Mouse (Mus musculus) hindbrain, postnatal 0 days (tissue): ENCODE results near the gene Eif5. TPM values are rescaled to one million over a fixed set of nuclear protein-coding genes. Genes with fewer than 3 reads are reported as not detected.
"Not testable (repeated sequence)": the region's sequence is repeated elsewhere in the genome, so short reads cannot be mapped to it uniquely, and the experiment has no call there.

Experiments
- ATAC-seq: fragments of 200-750 bp; cut with Nextera tagmentation; 2 replicates; pipeline ENCODE4 v1.8.0; 2017; ENCODE audit warnings: mild to moderate bottlenecking, moderate TSS enrichment, moderate library complexity
- DNase-seq: peaks from one replicate; pipeline ENCODE4 v3.0.0-alpha.2; 2015; ENCODE audit warnings: low spot score
- H3K27ac ChIP-seq: fragments of 300-500 bp; sonication (generic); 2 replicates; pipeline ENCODE4 v1.5.1; 2014; ENCODE audit warnings: mild to moderate bottlenecking
- H3K27me3 ChIP-seq: fragments of 300-500 bp; sonication (generic); 2 replicates; pipeline ENCODE4 v1.6.1; 2014; ENCODE audit warnings: low read length, mixed read lengths; ENCODE audit not compliant: insufficient read depth
- H3K36me3 ChIP-seq: fragments of 300-500 bp; sonication (generic); 2 replicates; pipeline ENCODE4 v1.6.1; 2014; ENCODE audit warnings: low read length, mixed read lengths; ENCODE audit not compliant: insufficient read depth
- H3K4me1 ChIP-seq: fragments of 300-500 bp; sonication (generic); 2 replicates; pipeline ENCODE4 v1.6.1; 2014; ENCODE audit warnings: antibody characterized with exemption, low read length, mixed read lengths; ENCODE audit not compliant: insufficient read depth
- H3K4me2 ChIP-seq: fragments of 300-500 bp; sonication (generic); 2 replicates; pipeline ENCODE4 v1.6.1; 2014; ENCODE audit warnings: low read depth, mild to moderate bottlenecking, low read length, moderate library complexity, mixed read lengths
- H3K4me3 ChIP-seq: fragments of 300-500 bp; sonication (generic); 2 replicates; pipeline ENCODE4 v1.5.1; 2014; ENCODE audit warnings: low read length
- H3K9ac ChIP-seq: fragments of 300-500 bp; sonication (generic); replicated peaks from 2 replicates; pipeline ENCODE4 v1.6.1; 2014; ENCODE audit warnings: mild to moderate bottlenecking, low read length, moderate library complexity, mixed read lengths
- H3K9me3 ChIP-seq: fragments of 300-500 bp; sonication (generic); 2 replicates; pipeline ENCODE4 v1.6.1; 2016; ENCODE audit warnings: low read length, mixed read lengths
- CTCF ChIP-seq: IDR thresholded peaks from 2 replicates; pipeline ENCODE4 v1.5.1; 2016; ENCODE audit warnings: antibody characterized with exemption, control low read depth, low read depth
- WGBS: fragments of 180-500 bp; shearing (Covaris S2); extraction: QIAGEN DNeasy Blood & Tissue Kit; methylation state at CpG from one replicate; pipeline ENCODE4 v1.1.7; 2014; 5-methylcytosine and 5-hydroxymethylcytosine counted together
- polyA plus RNA-seq: library from polyadenylated mRNA; unstranded; fragments of >200 nt; fragmentation: Nextera tagmentation; extraction: Ambion mirVana; gene quantifications from 2 replicates; pipeline ENCODE4 v1.2.1, GENCODE M21; 2015
- total RNA-seq: library from RNA; depleted of rRNA; stranded (reverse); fragments of >200 nt; gene quantifications from 2 replicates; pipeline ENCODE4 v1.2.3, GENCODE M21; 2014

Gene Eif5
- total and polyA plus RNA-seq, 2 experiments from 2014 or later = 197 to 576 TPM

DNA sequence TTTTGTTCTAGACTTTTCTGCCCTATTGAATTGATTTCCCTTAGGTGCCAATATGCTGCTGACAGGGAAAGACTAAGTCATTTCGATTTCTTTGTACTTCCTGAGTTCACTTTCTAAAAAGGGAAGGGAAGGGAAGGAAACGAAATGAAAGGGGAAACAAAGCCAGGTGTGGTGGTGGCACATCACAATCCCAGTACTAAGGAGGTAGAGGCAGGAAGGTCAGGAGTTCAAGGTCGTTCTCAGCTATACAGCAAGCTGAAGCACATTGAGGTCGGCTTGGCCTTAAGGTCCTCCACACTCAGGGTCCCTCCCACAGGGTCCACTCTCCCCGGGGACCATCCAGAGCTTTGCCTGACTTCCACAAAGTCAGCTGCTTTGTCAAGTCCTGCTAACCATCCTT lies 34.2 kb upstream of the Eif5 start:
- H3K9me3 ChIP-seq = no peaks in the 10 kb centered on the region
- H3K36me3 ChIP-seq = no peaks in the 10 kb centered on the region
- no peak overlapping the region for H3K27ac ChIP-seq
- H3K4me1 ChIP-seq = no peaks in the 10 kb centered on the region
- no peaks in the 10 kb centered on the region for H3K27me3 ChIP-seq
- WGBS = 73% methylated on average over 5 of the region's 5 CpGs
- no peak overlapping the region for H3K4me2 ChIP-seq
- no peak overlapping the region for H3K9ac ChIP-seq
- no peak for TF ChIP-seq CTCF
- no peak overlapping the region for H3K4me3 ChIP-seq
- ATAC-seq (no peak), DNase-seq (no peak)

GRCm38 (mm10) chr12:111504904-111505303 lies 32.9 kb upstream of the Eif5 start:
- Histone ChIP-seq H3K9ac (peak overlapping the region; percentile 33), H3K9me3 (no peaks in the 10 kb centered on the region), H3K27ac (peak overlapping the region; percentile 51; the same call in 1 of the 2 replicates), H3K4me1 (no peaks in the 10 kb centered on the region), H3K27me3 (no peaks in the 10 kb centered on the region), H3K36me3 (no peaks in the 10 kb centered on the region), H3K4me2 (peak overlapping the region; percentile 50), H3K4me3 (peak overlapping the region; percentile 28)
- DNase-seq = peak; percentile 96
- peak; percentile 86 for ATAC-seq
- WGBS = 2% methylated on average over 12 of the region's 12 CpGs
- peak; percentile 98 for TF ChIP-seq CTCF

DNA sequence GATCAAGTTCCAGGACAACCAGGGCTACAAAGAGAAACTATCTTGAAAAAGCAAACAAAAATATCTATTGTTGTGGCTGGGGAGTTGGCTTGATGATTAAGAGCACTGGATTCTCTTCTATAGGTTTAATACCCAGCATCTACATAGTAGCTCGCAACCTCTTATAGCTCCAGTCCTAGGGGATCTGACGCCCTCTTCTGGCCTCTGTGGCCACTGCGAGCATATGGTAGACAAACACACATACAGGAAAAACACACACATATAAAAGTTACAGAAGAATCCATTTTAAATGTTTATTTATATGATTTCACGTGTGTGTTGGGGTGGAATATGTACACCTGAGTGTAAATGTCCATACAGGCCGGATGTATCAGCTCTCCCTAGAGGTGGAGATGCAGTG lies 30.8 kb upstream of the Eif5 start:
- no peak for DNase-seq
- TF ChIP-seq CTCF = no peak
- H3K27me3 ChIP-seq = no peaks in the 10 kb centered on the region
- WGBS = 61% methylated on average over 5 of the region's 5 CpGs
- H3K27ac ChIP-seq = no peak overlapping the region
- ATAC-seq = no peak
- H3K9me3 ChIP-seq = no peaks in the 10 kb centered on the region
- no peak overlapping the region for H3K4me3 ChIP-seq
- no peaks in the 10 kb centered on the region for H3K4me1 ChIP-seq
- no peaks in the 10 kb centered on the region for H3K36me3 ChIP-seq
- H3K9ac ChIP-seq = no peak overlapping the region
- no peak overlapping the region for H3K4me2 ChIP-seq

DNA sequence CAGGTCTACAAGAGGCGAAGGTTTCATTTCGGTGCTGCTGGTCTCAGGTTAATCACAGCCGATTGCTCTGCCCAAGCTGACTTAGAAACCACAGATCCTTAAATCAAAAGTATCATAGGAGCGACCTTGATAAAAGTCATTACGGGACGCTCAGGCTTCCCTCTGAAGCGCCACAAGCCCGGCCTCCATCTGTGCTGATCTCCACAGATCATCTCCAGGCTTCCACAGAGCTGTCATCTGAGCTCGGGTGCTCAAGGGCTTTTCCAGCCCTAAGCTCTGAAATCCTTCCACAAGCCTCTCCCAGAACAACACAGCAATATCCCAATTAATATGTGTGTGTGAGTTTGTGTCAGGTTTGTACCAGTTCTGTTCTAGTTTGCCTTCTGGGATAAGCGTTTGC lies 29.9 kb upstream of the Eif5 start:
- Histone ChIP-seq H3K4me1 (no peaks in the 10 kb centered on the region), H3K36me3 (no peaks in the 10 kb centered on the region), H3K27me3 (no peaks in the 10 kb centered on the region), H3K27ac (no peak overlapping the region), H3K9ac (no peak overlapping the region), H3K4me2 (no peak overlapping the region), H3K9me3 (no peaks in the 10 kb centered on the region), H3K4me3 (no peak overlapping the region)
- 91% methylated on average over 10 of the region's 10 CpGs for WGBS
- no peak for ATAC-seq
- no peak for DNase-seq
- TF ChIP-seq CTCF = no peak

DNA sequence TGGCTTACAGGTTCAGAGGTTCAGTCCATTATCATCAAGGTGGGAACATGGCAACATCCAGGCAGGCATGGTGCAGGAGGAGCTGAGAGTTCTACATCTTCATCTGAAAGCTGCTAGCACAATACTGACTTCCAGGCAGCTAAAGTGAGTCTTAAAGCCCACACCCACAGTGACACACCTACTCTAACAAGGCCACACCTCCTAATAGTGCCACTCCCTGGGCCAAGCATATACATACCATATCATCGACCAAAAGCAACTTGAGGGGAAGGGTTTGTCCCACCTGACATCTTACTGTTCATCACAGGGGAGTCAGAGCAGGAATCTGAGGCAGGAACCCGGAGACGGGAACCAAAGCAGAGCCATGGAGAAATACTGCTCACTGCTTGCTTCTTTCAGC lies 29.4 kb upstream of the Eif5 start:
- not testable (repeated sequence) for ATAC-seq, H3K4me1 ChIP-seq, H3K27ac ChIP-seq, DNase-seq, H3K9me3 ChIP-seq, H3K9ac ChIP-seq, H3K4me2 ChIP-seq, H3K4me3 ChIP-seq, H3K27me3 ChIP-seq, H3K36me3 ChIP-seq
- WGBS = 74% methylated on average over 3 of the region's 3 CpGs

DNA sequence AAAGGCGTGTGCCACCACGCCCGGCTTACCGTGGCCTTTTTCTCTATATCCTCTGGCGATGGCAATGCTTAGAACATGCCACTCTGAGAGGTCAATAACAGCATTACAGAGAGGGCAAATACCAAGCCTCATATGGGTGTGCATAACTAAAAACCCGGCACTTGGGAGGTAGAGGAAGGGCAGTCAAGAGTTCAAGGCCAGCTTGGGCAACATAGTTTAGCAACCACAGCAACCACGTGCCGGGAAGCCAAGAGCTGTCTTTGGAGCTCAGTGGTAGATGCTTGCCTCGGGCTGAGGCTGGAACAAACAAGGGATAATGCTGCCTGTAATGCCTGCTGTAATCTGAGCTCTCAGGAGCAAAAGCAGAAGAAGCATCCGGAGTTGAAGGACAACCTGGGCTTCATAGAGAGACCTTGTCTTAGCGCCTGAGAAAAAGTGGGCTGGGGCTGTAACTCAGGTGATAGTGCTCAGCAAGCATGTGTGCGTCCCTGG lies 25.2 kb upstream of the Eif5 start:
- Histone ChIP-seq H3K36me3 (no peaks in the 10 kb centered on the region), H3K4me2 (no peak overlapping the region), H3K27ac (no peak overlapping the region), H3K9me3 (no peaks in the 10 kb centered on the region), H3K4me3 (no peak overlapping the region), H3K27me3 (no peaks in the 10 kb centered on the region), H3K4me1 (0 out of 2 replicates have a peak, but pooled peaks cover 6% of the 10 kb centered on the region), H3K9ac (no peak overlapping the region)
- 88% methylated on average over 12 of the region's 12 CpGs for WGBS
- no peak for ATAC-seq
- TF ChIP-seq CTCF = no peak
- DNase-seq = no peak

GRCm38 (mm10) chr12:111513673-111514072 lies 24.1 kb upstream of the Eif5 start:
- Histone ChIP-seq H3K4me3 (no peak overlapping the region), H3K9ac (no peak overlapping the region), H3K36me3 (no peaks in the 10 kb centered on the region), H3K4me1 (0 out of 2 replicates have a peak, but pooled peaks cover 6% of the 10 kb centered on the region), H3K4me2 (no peak overlapping the region), H3K27me3 (no peaks in the 10 kb centered on the region), H3K9me3 (no peaks in the 10 kb centered on the region), H3K27ac (peak overlapping the region; percentile 78)
- WGBS = 28% methylated on average over 5 of the region's 5 CpGs
- peak; percentile 93 for ATAC-seq
- TF ChIP-seq CTCF = no peak
- peak; percentile 81 for DNase-seq
